Mouse (Mus musculus) CH12.LX (cell line): Measurements from ENCODE around the gene Il20. TPM values are rescaled to one million over a fixed set of nuclear protein-coding genes. Genes with fewer than 3 reads are reported as not detected.

ENCODE experiments used
- DNase-seq: peaks from one replicate; pipeline ENCODE4 v3.0.0-alpha.2; 2013; ENCODE audit errors: extremely low read depth
- H3K27ac ChIP-seq: 2 replicates; pipeline ENCODE4 v1.5.1; 2012; ENCODE audit warnings: low read depth, mild to moderate bottlenecking, control low read depth, moderate library complexity; ENCODE audit not compliant: insufficient read depth
- H3K27me3 ChIP-seq: replicated peaks from 2 replicates; pipeline ENCODE3; 2012; ENCODE audit warnings: inconsistent platforms
- H3K36me3 ChIP-seq, 2 experiments: replicated peaks in 1 of 2; 2 replicates each; pipeline versions ENCODE3 to v1.6.1; 2012; ENCODE audit warnings: inconsistent platforms in 1 of 2, low read length in 1 of 2, mild to moderate bottlenecking in 1 of 2, mixed read lengths in 1 of 2, moderate library complexity in 1 of 2; ENCODE audit not compliant: control insufficient read depth in 1 of 2, insufficient read depth in 1 of 2
- H3K4me1 ChIP-seq, 2 experiments: 2 replicates each; pipeline ENCODE4 v1.6.1; 2012; ENCODE audit warnings: inconsistent platforms in 1 of 2, moderate library complexity in 1 of 2; ENCODE audit not compliant: insufficient read depth in 2 of 2, control insufficient read depth in 1 of 2
- H3K4me2 ChIP-seq: 2 replicates; pipeline ENCODE4 v1.6.1; 2012; ENCODE audit warnings: low read depth, mild to moderate bottlenecking, control low read depth; ENCODE audit not compliant: poor library complexity, insufficient read depth, severe bottlenecking
- H3K4me3 ChIP-seq, 3 experiments: fragments of 150-350 bp in 1 of 3; sonication (generic) in 1 of 3; replicated peaks in 1 of 3; 2 replicates each; pipeline versions ENCODE3 to v1.5.1; 2011 to 2012; ENCODE audit warnings: low read depth in 2 of 3, low read length in 2 of 3, mild to moderate bottlenecking in 2 of 3, moderate library complexity in 2 of 3, control low read depth in 1 of 3, improper control_type of control experiment in 1 of 3, inconsistent platforms in 1 of 3, mixed read lengths in 1 of 3; ENCODE audit not compliant: poor library complexity in 1 of 3
- H3K79me2 ChIP-seq: replicated peaks from 2 replicates; pipeline ENCODE4 v1.6.1; 2012; ENCODE audit warnings: mild to moderate bottlenecking, moderate library complexity; ENCODE audit not compliant: control insufficient read depth, poor library complexity, insufficient read depth, severe bottlenecking; ENCODE audit errors: extremely low read depth
- H3K9ac ChIP-seq: 2 replicates; pipeline ENCODE4 v1.6.1; 2012; ENCODE audit warnings: low read depth, mild to moderate bottlenecking, control low read depth, moderate library complexity; ENCODE audit not compliant: insufficient read depth
- H3K9me3 ChIP-seq: replicated peaks from 2 replicates; pipeline ENCODE3; 2012; ENCODE audit warnings: low read length, inconsistent platforms, mixed read lengths
- BHLHE40 ChIP-seq: IDR thresholded peaks from 2 replicates; pipeline ENCODE4 v1.6.1; 2011; ENCODE audit warnings: mild to moderate bottlenecking, low read depth, low read length, improper control_type of control experiment
- CHD1 ChIP-seq: IDR thresholded peaks from 2 replicates; pipeline ENCODE4 v1.6.1; 2012; ENCODE audit warnings: low read depth, low read length, improper control_type of control experiment, inconsistent platforms
- ELF1 ChIP-seq: IDR thresholded peaks from 2 replicates; pipeline ENCODE4 v1.6.1; 2014; ENCODE audit warnings: low read depth, mild to moderate bottlenecking, inconsistent platforms, low read length, improper control_type of control experiment
- ETS1 ChIP-seq: conservative IDR thresholded peaks from 2 replicates; pipeline ENCODE4 v1.6.1; 2012; ENCODE audit warnings: low read depth, mild to moderate bottlenecking, inconsistent platforms, low read length, improper control_type of control experiment, moderate library complexity
- IRF4 ChIP-seq: IDR thresholded peaks from 2 replicates; pipeline ENCODE4 v1.6.1; 2014; ENCODE audit warnings: low read depth, mild to moderate bottlenecking, inconsistent platforms, low read length, improper control_type of control experiment
- JUN ChIP-seq: IDR thresholded peaks from 2 replicates; pipeline ENCODE4 v1.6.1; 2011; ENCODE audit warnings: low read depth, mild to moderate bottlenecking, low read length, improper control_type of control experiment, moderate library complexity; ENCODE audit not compliant: insufficient read depth
- JUND ChIP-seq: conservative IDR thresholded peaks from 2 replicates; pipeline ENCODE4 v1.6.1; 2011; ENCODE audit warnings: low read depth, low read length, improper control_type of control experiment
- KAT2A ChIP-seq: IDR thresholded peaks from 2 replicates; pipeline ENCODE4 v1.6.1; 2012; ENCODE audit warnings: low read length, improper control_type of control experiment, inconsistent platforms; ENCODE audit not compliant: insufficient replicate concordance
- MAFK ChIP-seq: IDR thresholded peaks from 2 replicates; pipeline ENCODE4 v1.6.1; 2011; ENCODE audit warnings: low read length, improper control_type of control experiment; ENCODE audit not compliant: insufficient replicate concordance
- MAX ChIP-seq: IDR thresholded peaks from 2 replicates; pipeline ENCODE4 v1.6.1; 2011; ENCODE audit warnings: low read length, improper control_type of control experiment
- MAZ ChIP-seq: IDR thresholded peaks from 2 replicates; pipeline ENCODE4 v1.6.1; 2012; ENCODE audit warnings: low read depth, mild to moderate bottlenecking, inconsistent platforms, low read length, improper control_type of control experiment, moderate library complexity
- MEF2A ChIP-seq: IDR thresholded peaks from 2 replicates; pipeline ENCODE4 v1.6.1; 2014; ENCODE audit warnings: low read depth, mild to moderate bottlenecking, inconsistent platforms, low read length, improper control_type of control experiment, borderline replicate concordance
- MXI1 ChIP-seq: IDR thresholded peaks from 2 replicates; pipeline ENCODE4 v1.6.1; 2011; ENCODE audit warnings: mild to moderate bottlenecking, low read depth, low read length, improper control_type of control experiment
- MYC ChIP-seq: IDR thresholded peaks from 2 replicates; pipeline ENCODE4 v1.6.1; 2011; ENCODE audit warnings: low read depth, mild to moderate bottlenecking, improper control_type of control experiment, low read length
- NELFE ChIP-seq: IDR thresholded peaks from 2 replicates; pipeline ENCODE4 v1.6.1; 2011; ENCODE audit warnings: low read depth, low read length, improper control_type of control experiment
- NRF1 ChIP-seq: IDR thresholded peaks from 2 replicates; pipeline ENCODE4 v1.6.1; 2014; ENCODE audit warnings: low read depth, mild to moderate bottlenecking, inconsistent platforms, low read length, improper control_type of control experiment, moderate library complexity
- RAD21 ChIP-seq: IDR thresholded peaks from 2 replicates; pipeline ENCODE4 v1.6.1; 2011; ENCODE audit warnings: low read depth, mild to moderate bottlenecking, low read length, improper control_type of control experiment, moderate library complexity
- RCOR1 ChIP-seq: conservative IDR thresholded peaks from 2 replicates; pipeline ENCODE4 v1.6.1; 2012; ENCODE audit warnings: low read depth, mild to moderate bottlenecking, inconsistent platforms, low read length, improper control_type of control experiment
- SMC3 ChIP-seq: IDR thresholded peaks from 2 replicates; pipeline ENCODE4 v1.6.1; 2011; ENCODE audit warnings: low read depth, low read length, improper control_type of control experiment
- TBP ChIP-seq: conservative IDR thresholded peaks from 2 replicates; pipeline ENCODE4 v1.6.1; 2011; ENCODE audit warnings: low read depth, low read length, improper control_type of control experiment
- TCF12 ChIP-seq: IDR thresholded peaks from 2 replicates; pipeline ENCODE4 v1.6.1; 2014; ENCODE audit warnings: low read depth, mild to moderate bottlenecking, inconsistent platforms, low read length, improper control_type of control experiment
- UBTF ChIP-seq: IDR thresholded peaks from 2 replicates; pipeline ENCODE4 v1.6.1; 2012; ENCODE audit warnings: low read depth, mild to moderate bottlenecking, inconsistent platforms, low read length, improper control_type of control experiment, moderate library complexity
- USF1 ChIP-seq: IDR thresholded peaks from 2 replicates; pipeline ENCODE4 v1.6.1; 2014; ENCODE audit warnings: low read depth, mild to moderate bottlenecking, inconsistent platforms, low read length, improper control_type of control experiment
- USF2 ChIP-seq: conservative IDR thresholded peaks from 2 replicates; pipeline ENCODE4 v1.6.1; 2011; ENCODE audit warnings: low read depth, low read length, improper control_type of control experiment
- ZC3H11A ChIP-seq: IDR thresholded peaks from 2 replicates; pipeline ENCODE4 v1.6.1; 2012; ENCODE audit warnings: low read depth, mild to moderate bottlenecking, inconsistent platforms, low read length, improper control_type of control experiment
- ZKSCAN1 ChIP-seq: IDR thresholded peaks from 2 replicates; pipeline ENCODE4 v1.6.1; 2012; ENCODE audit warnings: low read depth, inconsistent platforms, low read length, improper control_type of control experiment, borderline replicate concordance
- ZMIZ1 ChIP-seq: IDR thresholded peaks from 2 replicates; pipeline ENCODE4 v1.6.1; 2012; ENCODE audit warnings: low read depth, mild to moderate bottlenecking, inconsistent platforms, low read length, improper control_type of control experiment
- dilution Hi-C: fragments of 300-500 bp; cut with MboI; formaldehyde crosslinking; loops from 2 replicates; pipeline ENCODE4 v1.14.3; 2020; ENCODE audit warnings: low sequenced_read_pairs; ENCODE audit not compliant: extremely low pct_unique_long_range_greater_than_20kb, extremely low pct_ligation_motif_present
- in situ Hi-C: fragments of 300-500 bp; cut with MboI; formaldehyde crosslinking; loops from 3 replicates; pipeline ENCODE4 v1.14.3; 2019; ENCODE audit warnings: low sequenced_read_pairs, low pct_ligation_motif_present, low pct_unique_long_range_greater_than_20kb, mixed read lengths
- polyA plus RNA-seq: library from polyadenylated mRNA; unstranded; fragments of >175 nt; gene quantifications from 2 replicates; pipeline ENCODE4 v1.2.1, GENCODE M21; 2012; ENCODE audit warnings: low read depth; ENCODE audit not compliant: insufficient read length
- total RNA-seq, 2 experiments: library from RNA; depleted of rRNA; stranded (reverse); fragments of 300-350 nt in 1 of 2; fragments of >200 nt in 1 of 2; gene quantifications; 2 replicates each; pipeline ENCODE4 v1.2.3; 2012 to 2014

Gene Il20
- total and polyA plus RNA-seq, 3 experiments = not detected

- TF ChIP-seq BHLHE40 (no peak), RAD21 (no peak), TCF12 (no peak), MAX (no peak), ZKSCAN1 (no peak), SMC3 (no peak), MYC (no peak), RCOR1 (no peak), MXI1 (no peak), UBTF (no peak), JUND (no peak), ELF1 (no peak), USF2 (no peak), KAT2A (no peak), ZMIZ1 (no peak), JUN (no peak), NELFE (no peak), MAZ (no peak), NRF1 (no peak)
- H3K9ac ChIP-seq = no peak overlapping the region
- H3K27me3 ChIP-seq = no peaks in the 10 kb centered on the region
- no peaks in the 10 kb centered on the region for H3K4me1 ChIP-seq
- no peak overlapping the region for H3K4me3 ChIP-seq
- H3K27ac ChIP-seq = no peak overlapping the region
- DNase-seq = no peak
- no peak overlapping the region for H3K4me2 ChIP-seq
- H3K79me2 ChIP-seq = no peaks in the 10 kb centered on the region
- H3K9me3 ChIP-seq = no peaks in the 10 kb centered on the region
- H3K36me3 ChIP-seq = no peaks in the 10 kb centered on the region
- in situ Hi-C loops = no loop called here
- dilution Hi-C loops = no loop called here
Measured at GRCm38 (mm10) chr1:130894468-130894867, 16.8 kb downstream of the Il20 start.

- H3K4me2 ChIP-seq = no peak overlapping the region
- TF ChIP-seq MAFK (no peak), TBP (no peak), SMC3 (no peak), ZC3H11A (no peak), USF1 (no peak), CHD1 (no peak), JUND (no peak), ZKSCAN1 (no peak), JUN (no peak), MEF2A (no peak), NELFE (no peak), ETS1 (no peak), RAD21 (no peak), IRF4 (no peak), KAT2A (no peak)
- H3K9ac ChIP-seq = no peak overlapping the region
- H3K9me3 ChIP-seq = no peaks in the 10 kb centered on the region
- H3K27me3 ChIP-seq = no peaks in the 10 kb centered on the region
- in situ Hi-C loops (no loop called here), dilution Hi-C loops (no loop called here)
- H3K27ac ChIP-seq = no peak overlapping the region
- H3K4me3 ChIP-seq = no peak overlapping the region
- no peaks in the 10 kb centered on the region for H3K4me1 ChIP-seq
- H3K36me3 ChIP-seq = no peaks in the 10 kb centered on the region
- no peaks in the 10 kb centered on the region for H3K79me2 ChIP-seq
- no peak for DNase-seq
Measured at GRCm38 (mm10) chr1:130893329-130894040, 17.8 kb downstream of the Il20 start.
